Mouse (Mus musculus) CH12.LX (cell line): ENCODE measurements around the gene Lmf1. TPM values are rescaled to one million over a fixed set of nuclear protein-coding genes. Genes with fewer than 3 reads are reported as not detected.

Source experiments
- DNase-seq: peaks from one replicate; pipeline ENCODE4 v3.0.0-alpha.2; 2013; ENCODE audit errors: extremely low read depth
- H3K27ac ChIP-seq: 2 replicates; pipeline ENCODE4 v1.5.1; 2012; ENCODE audit warnings: low read depth, mild to moderate bottlenecking, control low read depth, moderate library complexity; ENCODE audit not compliant: insufficient read depth
- H3K27me3 ChIP-seq: replicated peaks from 2 replicates; pipeline ENCODE3; 2012; ENCODE audit warnings: inconsistent platforms
- H3K36me3 ChIP-seq, 2 experiments: replicated peaks in 1 of 2; 2 replicates each; pipeline versions ENCODE3 to v1.6.1; 2012; ENCODE audit warnings: inconsistent platforms in 1 of 2, low read length in 1 of 2, mild to moderate bottlenecking in 1 of 2, mixed read lengths in 1 of 2, moderate library complexity in 1 of 2; ENCODE audit not compliant: control insufficient read depth in 1 of 2, insufficient read depth in 1 of 2
- H3K4me1 ChIP-seq, 2 experiments: 2 replicates each; pipeline ENCODE4 v1.6.1; 2012; ENCODE audit warnings: inconsistent platforms in 1 of 2, moderate library complexity in 1 of 2; ENCODE audit not compliant: insufficient read depth in 2 of 2, control insufficient read depth in 1 of 2
- H3K4me2 ChIP-seq: 2 replicates; pipeline ENCODE4 v1.6.1; 2012; ENCODE audit warnings: low read depth, mild to moderate bottlenecking, control low read depth; ENCODE audit not compliant: poor library complexity, insufficient read depth, severe bottlenecking
- H3K4me3 ChIP-seq, 3 experiments: fragments of 150-350 bp in 1 of 3; sonication (generic) in 1 of 3; replicated peaks in 1 of 3; 2 replicates each; pipeline versions ENCODE3 to v1.5.1; 2011 to 2012; ENCODE audit warnings: low read depth in 2 of 3, low read length in 2 of 3, mild to moderate bottlenecking in 2 of 3, moderate library complexity in 2 of 3, control low read depth in 1 of 3, improper control_type of control experiment in 1 of 3, inconsistent platforms in 1 of 3, mixed read lengths in 1 of 3; ENCODE audit not compliant: poor library complexity in 1 of 3
- H3K79me2 ChIP-seq: replicated peaks from 2 replicates; pipeline ENCODE4 v1.6.1; 2012; ENCODE audit warnings: mild to moderate bottlenecking, moderate library complexity; ENCODE audit not compliant: control insufficient read depth, poor library complexity, insufficient read depth, severe bottlenecking; ENCODE audit errors: extremely low read depth
- H3K9ac ChIP-seq: 2 replicates; pipeline ENCODE4 v1.6.1; 2012; ENCODE audit warnings: low read depth, mild to moderate bottlenecking, control low read depth, moderate library complexity; ENCODE audit not compliant: insufficient read depth
- H3K9me3 ChIP-seq: replicated peaks from 2 replicates; pipeline ENCODE3; 2012; ENCODE audit warnings: low read length, inconsistent platforms, mixed read lengths
- CHD1 ChIP-seq: IDR thresholded peaks from 2 replicates; pipeline ENCODE4 v1.6.1; 2012; ENCODE audit warnings: low read depth, low read length, improper control_type of control experiment, inconsistent platforms
- CTCF ChIP-seq, 2 experiments: IDR thresholded peaks in 1 of 2; conservative IDR thresholded peaks in 1 of 2; 2 replicates each; pipeline ENCODE4 v1.5.1; 2011 to 2012; ENCODE audit warnings: low read depth in 2 of 2, low read length in 2 of 2, improper control_type of control experiment in 1 of 2, inconsistent platforms in 1 of 2, mild to moderate bottlenecking in 1 of 2, moderate library complexity in 1 of 2
- E2F4 ChIP-seq: IDR thresholded peaks from 2 replicates; pipeline ENCODE4 v1.6.1; 2011; ENCODE audit warnings: low read depth, low read length, improper control_type of control experiment; ENCODE audit not compliant: insufficient replicate concordance
- EP300 ChIP-seq: IDR thresholded peaks from 2 replicates; pipeline ENCODE4 v1.6.1; 2011; ENCODE audit warnings: low read length, improper control_type of control experiment
- ETS1 ChIP-seq: conservative IDR thresholded peaks from 2 replicates; pipeline ENCODE4 v1.6.1; 2012; ENCODE audit warnings: low read depth, mild to moderate bottlenecking, inconsistent platforms, low read length, improper control_type of control experiment, moderate library complexity
- GABPA ChIP-seq: IDR thresholded peaks from 2 replicates; pipeline ENCODE4 v1.6.1; 2012; ENCODE audit warnings: low read depth, low read length, improper control_type of control experiment, inconsistent platforms; ENCODE audit not compliant: insufficient replicate concordance
- HCFC1 ChIP-seq: IDR thresholded peaks from 2 replicates; pipeline ENCODE4 v1.6.1; 2012; ENCODE audit warnings: low read depth, mild to moderate bottlenecking, inconsistent platforms, low read length, improper control_type of control experiment
- IRF4 ChIP-seq: IDR thresholded peaks from 2 replicates; pipeline ENCODE4 v1.6.1; 2014; ENCODE audit warnings: low read depth, mild to moderate bottlenecking, inconsistent platforms, low read length, improper control_type of control experiment
- KAT2A ChIP-seq: IDR thresholded peaks from 2 replicates; pipeline ENCODE4 v1.6.1; 2012; ENCODE audit warnings: low read length, improper control_type of control experiment, inconsistent platforms; ENCODE audit not compliant: insufficient replicate concordance
- MAFK ChIP-seq: IDR thresholded peaks from 2 replicates; pipeline ENCODE4 v1.6.1; 2011; ENCODE audit warnings: low read length, improper control_type of control experiment; ENCODE audit not compliant: insufficient replicate concordance
- MAX ChIP-seq: IDR thresholded peaks from 2 replicates; pipeline ENCODE4 v1.6.1; 2011; ENCODE audit warnings: low read length, improper control_type of control experiment
- MAZ ChIP-seq: IDR thresholded peaks from 2 replicates; pipeline ENCODE4 v1.6.1; 2012; ENCODE audit warnings: low read depth, mild to moderate bottlenecking, inconsistent platforms, low read length, improper control_type of control experiment, moderate library complexity
- MXI1 ChIP-seq: IDR thresholded peaks from 2 replicates; pipeline ENCODE4 v1.6.1; 2011; ENCODE audit warnings: mild to moderate bottlenecking, low read depth, low read length, improper control_type of control experiment
- MYC ChIP-seq: IDR thresholded peaks from 2 replicates; pipeline ENCODE4 v1.6.1; 2011; ENCODE audit warnings: low read depth, mild to moderate bottlenecking, improper control_type of control experiment, low read length
- NRF1 ChIP-seq: IDR thresholded peaks from 2 replicates; pipeline ENCODE4 v1.6.1; 2014; ENCODE audit warnings: low read depth, mild to moderate bottlenecking, inconsistent platforms, low read length, improper control_type of control experiment, moderate library complexity
- PAX5 ChIP-seq: IDR thresholded peaks from 2 replicates; pipeline ENCODE4 v1.6.1; 2012; ENCODE audit warnings: low read length, inconsistent platforms, mixed read lengths
- POLR2A ChIP-seq: IDR thresholded peaks from 2 replicates; pipeline ENCODE4 v1.6.1; 2011; ENCODE audit warnings: low read depth, mild to moderate bottlenecking, improper control_type of control experiment, low read length
- POLR2AphosphoS2 ChIP-seq: IDR thresholded peaks from 2 replicates; pipeline ENCODE4 v1.6.1; 2011; ENCODE audit warnings: low read depth, low read length, improper control_type of control experiment
- RAD21 ChIP-seq: IDR thresholded peaks from 2 replicates; pipeline ENCODE4 v1.6.1; 2011; ENCODE audit warnings: low read depth, mild to moderate bottlenecking, low read length, improper control_type of control experiment, moderate library complexity
- RCOR1 ChIP-seq: conservative IDR thresholded peaks from 2 replicates; pipeline ENCODE4 v1.6.1; 2012; ENCODE audit warnings: low read depth, mild to moderate bottlenecking, inconsistent platforms, low read length, improper control_type of control experiment
- SIN3A ChIP-seq: IDR thresholded peaks from 2 replicates; pipeline ENCODE4 v1.6.1; 2012; ENCODE audit warnings: low read length, improper control_type of control experiment, inconsistent platforms
- SMC3 ChIP-seq: IDR thresholded peaks from 2 replicates; pipeline ENCODE4 v1.6.1; 2011; ENCODE audit warnings: low read depth, low read length, improper control_type of control experiment
- TBP ChIP-seq: conservative IDR thresholded peaks from 2 replicates; pipeline ENCODE4 v1.6.1; 2011; ENCODE audit warnings: low read depth, low read length, improper control_type of control experiment
- TCF12 ChIP-seq: IDR thresholded peaks from 2 replicates; pipeline ENCODE4 v1.6.1; 2014; ENCODE audit warnings: low read depth, mild to moderate bottlenecking, inconsistent platforms, low read length, improper control_type of control experiment
- ZNF384 ChIP-seq: IDR thresholded peaks from 2 replicates; pipeline ENCODE4 v1.6.1; 2012; ENCODE audit warnings: low read depth, low read length, improper control_type of control experiment, inconsistent platforms
- dilution Hi-C: fragments of 300-500 bp; cut with MboI; formaldehyde crosslinking; loops from 2 replicates; pipeline ENCODE4 v1.14.3; 2020; ENCODE audit warnings: low sequenced_read_pairs; ENCODE audit not compliant: extremely low pct_unique_long_range_greater_than_20kb, extremely low pct_ligation_motif_present
- in situ Hi-C: fragments of 300-500 bp; cut with MboI; formaldehyde crosslinking; loops from 3 replicates; pipeline ENCODE4 v1.14.3; 2019; ENCODE audit warnings: low sequenced_read_pairs, low pct_ligation_motif_present, low pct_unique_long_range_greater_than_20kb, mixed read lengths
- polyA plus RNA-seq: library from polyadenylated mRNA; unstranded; fragments of >175 nt; gene quantifications from 2 replicates; pipeline ENCODE4 v1.2.1, GENCODE M21; 2012; ENCODE audit warnings: low read depth; ENCODE audit not compliant: insufficient read length
- total RNA-seq, 2 experiments: library from RNA; depleted of rRNA; stranded (reverse); fragments of 300-350 nt in 1 of 2; fragments of >200 nt in 1 of 2; gene quantifications; 2 replicates each; pipeline ENCODE4 v1.2.3; 2012 to 2014

Lmf1 gene
- total and polyA plus RNA-seq, 3 experiments = 13.3 to 26.9 (median 15.2) TPM

- Histone ChIP-seq H3K9ac (no peak overlapping the region), H3K27me3 (peaks cover 87% of the 10 kb centered on the region), H3K4me3 (no peak overlapping the region), H3K4me2 (no peak overlapping the region), H3K79me2 (no peaks in the 10 kb centered on the region), H3K27ac (no peak overlapping the region), H3K4me1 (peaks cover 11 to 13% of the 10 kb centered on the region in 2 experiments), H3K9me3 (no peaks in the 10 kb centered on the region), H3K36me3 (no peaks in the 10 kb centered on the region)
- TF ChIP-seq MXI1 (no peak), MYC (no peak), ZNF384 (no peak), GABPA (no peak), TCF12 (no peak), IRF4 (no peak), RAD21 (no peak), POLR2AphosphoS2 (no peak)
- dilution Hi-C loops = no loop called here
- DNase-seq = no peak
- in situ Hi-C loops = no loop called here
Observed at GRCm38 (mm10) chr17:25561223-25562028, 17.5 kb upstream of the Lmf1 start.

DNA sequence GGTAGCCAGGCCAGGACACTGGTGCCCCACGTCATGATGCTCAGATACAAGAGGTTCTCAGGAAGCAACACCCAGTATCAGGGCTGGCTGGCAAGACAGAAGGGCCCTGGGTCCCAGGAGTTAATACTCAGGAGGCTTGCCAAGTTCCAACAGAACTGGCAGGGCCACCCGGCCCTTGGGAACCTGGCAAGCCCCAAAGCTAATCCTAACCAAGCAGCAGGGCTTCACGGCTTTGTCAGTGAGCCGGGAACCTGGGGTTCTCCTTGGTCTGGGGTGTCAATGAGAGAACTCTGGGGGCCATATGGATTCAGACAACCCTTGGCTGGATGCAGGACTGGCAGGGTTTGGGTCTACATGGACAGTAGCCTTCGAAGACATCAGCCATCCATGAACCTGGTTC, 14.4 kb upstream of the Lmf1 start:
- Histone ChIP-seq H3K4me2 (no peak overlapping the region), H3K9ac (no peak overlapping the region), H3K79me2 (no peaks in the 10 kb centered on the region), H3K36me3 (no peaks in the 10 kb centered on the region), H3K4me1 (peaks cover 14 to 15% of the 10 kb centered on the region in 2 experiments), H3K27ac (no peak overlapping the region), H3K9me3 (no peaks in the 10 kb centered on the region), H3K4me3 (no peak overlapping the region), H3K27me3 (peaks cover 86% of the 10 kb centered on the region)
- no peak for TF ChIP-seq POLR2AphosphoS2
- no peak for TF ChIP-seq POLR2A
- no peak for TF ChIP-seq KAT2A
- no peak for TF ChIP-seq MYC
- no peak for TF ChIP-seq RCOR1
- no peak for TF ChIP-seq MAZ
- TF ChIP-seq CTCF (conservative IDR thresholded peaks at IDR 0.05 in 1 of 2, IDR thresholded peaks at IDR 0.05 in 1 of 2; ENCODE audit: low read depth in 2 of 2, low read length in 2 of 2) = no peak
- in situ Hi-C loops = no loop called here
- dilution Hi-C loops = no loop called here
- DNase-seq = no peak

- in situ Hi-C loops = no loop called here
- H3K4me1 ChIP-seq = peaks cover 15 to 18% of the 10 kb centered on the region in 2 experiments
Observed at GRCm38 (mm10) chr17:25565244-25565643, 13.6 kb upstream of the Lmf1 start.

More at GRCm38 (mm10) chr17:25565244-25565643, 13.6 kb upstream of the Lmf1 start:
- dilution Hi-C loops = no loop called here
- Histone ChIP-seq H3K4me2 (peak overlapping the region; percentile 60), H3K4me3 (no peak overlapping the region), H3K9ac (no peak overlapping the region), H3K36me3 (no peaks in the 10 kb centered on the region), H3K79me2 (no peaks in the 10 kb centered on the region), H3K27me3 (peaks cover 87% of the 10 kb centered on the region), H3K9me3 (peaks cover 3% of the 10 kb centered on the region), H3K27ac (no peak overlapping the region)
- no peak for DNase-seq
- TF ChIP-seq MXI1 (no peak), EP300 (no peak), TBP (no peak), POLR2AphosphoS2 (no peak), MAFK (no peak), PAX5 (no peak), GABPA (no peak), NRF1 (no peak), TCF12 (no peak), SIN3A (no peak), ZNF384 (no peak), ETS1 (no peak), CTCF (conservative IDR thresholded peaks at IDR 0.05 in 1 of 2, IDR thresholded peaks at IDR 0.05 in 1 of 2; ENCODE audit: low read depth in 2 of 2, low read length in 2 of 2) (no peak), MAX (no peak), E2F4 (no peak), HCFC1 (no peak), CHD1 (no peak), SMC3 (no peak)
